23 mouse cellular contexts compared by ENCODE assay signal in the genomic region with DNA sequence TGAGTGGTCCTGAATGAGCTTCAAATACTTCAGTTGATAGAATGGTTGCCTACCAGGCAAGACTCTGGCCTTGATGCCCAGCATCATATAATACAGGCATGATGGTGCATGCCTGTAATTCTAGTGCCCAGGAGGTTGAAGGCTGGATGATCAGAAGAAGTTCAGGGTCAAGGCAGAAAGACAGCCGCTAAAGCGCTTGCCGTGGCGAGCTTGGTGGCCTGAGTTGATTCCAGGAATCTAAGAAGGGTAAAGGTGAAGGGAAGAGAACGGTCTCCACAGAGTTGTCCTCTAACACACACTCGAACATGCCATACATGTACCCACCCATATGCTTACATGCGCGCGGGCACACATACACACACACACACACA. TPM values are rescaled to one million over a fixed set of nuclear protein-coding genes. Genes with fewer than 3 reads are reported as not detected.
"Had no signal": no experiment of that assay in that cellular context is flagged by ENCODE, and none has a peak within 500 bp of the region (broad histone marks: within the 10 kb centered on the region; RNA-seq: fewer than 3 reads in every experiment).

No protein-coding gene starts in this region.

- H3K4me2 ChIP-seq: limb, embryonic 12.5 days; limb, embryonic 15.5 days; liver, embryonic 11.5 days; lung, embryonic 14.5 days; midbrain, embryonic 12.5 days; midbrain, embryonic 15.5 days; neural tube, embryonic 12.5 days; neural tube, embryonic 15.5 days had no signal

- DNase-seq: kidney, postnatal 25 days; left cerebral cortex, postnatal 4 days; liver, postnatal 0 days; lung, embryonic 14.5 days; right cerebral cortex, adult 18-20 months; right cerebral cortex, postnatal 14 days; right cerebral cortex, postnatal 4 days; thymus, adult 2 months; thymus, postnatal 14 days; thymus, postnatal 4 days had no signal

- H3K9ac ChIP-seq: limb, embryonic 15.5 days; liver, embryonic 14.5 days; liver, postnatal 0 days; lung, embryonic 14.5 days; midbrain, embryonic 12.5 days; midbrain, embryonic 15.5 days; neural tube, embryonic 12.5 days; neural tube, embryonic 15.5 days had no signal

- H3K27ac ChIP-seq: kidney, postnatal 0 days; limb, embryonic 12.5 days; limb, embryonic 15.5 days; liver, embryonic 14.5 days; macrophage; midbrain, embryonic 12.5 days; midbrain, embryonic 15.5 days; neural tube, embryonic 12.5 days; neural tube, embryonic 15.5 days; stomach, postnatal 0 days had no signal

- H3K4me3 ChIP-seq: limb, embryonic 12.5 days; limb, embryonic 15.5 days; midbrain, embryonic 12.5 days; midbrain, embryonic 15.5 days; neural tube, embryonic 12.5 days; neural tube, embryonic 15.5 days had no signal

- H3K9me3 ChIP-seq: limb, embryonic 12.5 days; limb, embryonic 15.5 days; midbrain, embryonic 12.5 days; midbrain, embryonic 15.5 days; neural tube, embryonic 12.5 days; neural tube, embryonic 15.5 days had no signal

- ATAC-seq: liver, postnatal 0 days; lung, postnatal 0 days; midbrain, embryonic 15.5 days had no signal

- H3K27me3 ChIP-seq: limb, embryonic 12.5 days; limb, embryonic 15.5 days; midbrain, embryonic 12.5 days; midbrain, embryonic 15.5 days; neural tube, embryonic 12.5 days; neural tube, embryonic 15.5 days had no signal

RNA-seq across cellular contexts. Expression of a gene that starts 51.6 kb away (rescaled TPM):
- total RNA-seq: megakaryocyte, adult 5-6 weeks had no signal
- polyA plus RNA-seq: limb, embryonic 12.5 days; lung, embryonic 14.5 days; macrophage; midbrain, embryonic 12.5 days; midbrain, embryonic 15.5 days; neural tube, embryonic 12.5 days had no signal
